Mouse (Mus musculus): Measurements from ENCODE around the gene Zfp683. TPM values are rescaled to one million over a fixed set of nuclear protein-coding genes. Genes with fewer than 3 reads are reported as not detected.

Zfp683 gene
- total RNA-seq (2021): not detected

DNA sequence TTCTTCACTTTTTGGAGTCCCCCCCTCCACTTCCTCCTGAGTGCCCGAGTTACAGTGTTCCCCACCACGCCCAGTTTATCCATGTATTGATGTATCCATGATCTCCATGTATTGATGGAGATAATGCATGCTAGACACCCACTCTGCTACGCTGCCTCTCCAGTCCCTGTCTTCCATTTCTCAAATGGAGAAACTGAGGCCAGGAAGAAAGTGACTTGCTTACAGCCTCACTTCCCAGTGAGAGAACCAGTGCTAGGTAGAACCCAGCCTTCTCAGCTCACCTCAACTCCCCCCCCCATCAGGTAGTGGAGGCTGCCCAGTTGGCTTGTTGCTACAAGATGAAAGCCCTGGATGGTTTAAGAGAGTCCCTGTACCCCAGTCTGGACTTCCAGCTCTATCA lies at the start of gene Zfp683:
Gene Zfp683, plus strand, starts transcription at position 301 of the 400 bp plus-strand sequence.
- intact Hi-C loops (cut with DNase I): no loop called here
- DNase-seq (ENCODE audit: low spot score in 2 of 2): no peak

DNA sequence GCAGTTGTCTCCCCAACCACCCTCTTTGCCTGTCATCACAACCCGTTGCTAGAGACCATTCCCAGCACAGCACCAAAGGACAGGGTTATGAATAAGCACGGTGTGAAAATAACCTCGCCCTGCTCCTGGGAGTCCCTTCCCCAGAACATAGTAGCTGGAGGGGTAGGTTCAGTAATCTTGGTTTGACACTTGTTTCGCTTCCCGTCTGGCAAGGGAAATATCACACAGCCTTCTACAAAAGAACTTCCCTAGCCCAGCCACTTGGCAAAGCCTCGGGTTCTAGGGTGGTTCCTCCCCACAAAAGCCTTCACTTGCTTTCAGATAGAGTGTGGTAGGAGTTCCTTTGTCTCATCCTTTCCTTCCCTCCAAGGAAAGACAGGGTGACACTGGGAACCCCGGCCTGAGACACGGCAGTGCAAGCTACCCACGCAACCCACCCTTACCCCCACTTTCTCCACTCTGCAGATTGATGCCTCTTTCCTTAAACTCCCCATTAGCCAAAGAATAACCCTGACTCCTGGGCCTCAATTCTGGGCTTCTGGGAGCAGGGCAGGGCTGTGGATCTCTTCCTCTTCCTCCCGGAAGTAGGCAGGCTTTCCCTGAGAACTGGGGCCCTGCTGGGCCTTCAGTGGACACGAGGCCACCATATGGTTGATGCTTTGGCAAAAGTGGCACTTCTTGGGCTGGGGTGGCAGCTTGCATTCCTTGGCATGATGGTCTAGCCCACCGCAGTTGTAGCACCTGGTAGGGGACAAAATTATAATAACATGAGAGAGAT lies 47.9 kb upstream of the Zfp683 start:
- DNase-seq (ENCODE audit: low spot score in 2 of 2): peak in 1 of 2 experiments; percentile 3

DNA sequence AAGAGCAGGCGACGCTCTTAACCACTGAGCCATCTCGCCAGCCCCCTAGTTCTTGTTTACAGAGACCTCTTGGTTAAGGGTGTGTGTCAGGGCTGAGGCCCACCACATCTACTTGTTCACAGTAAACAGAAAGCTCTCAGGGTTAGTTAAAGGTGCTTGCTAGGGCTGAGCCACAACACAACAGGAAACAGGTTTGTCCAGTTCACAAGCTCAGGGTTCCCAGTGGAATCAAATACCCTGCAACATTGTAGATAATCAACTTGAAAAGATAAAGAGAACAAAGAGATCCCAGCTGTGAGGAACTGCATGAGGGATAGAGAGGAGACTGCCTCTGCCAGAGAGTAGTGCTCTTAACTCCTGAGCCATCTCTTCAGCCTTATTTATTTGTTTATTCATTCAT lies 46.8 kb upstream of the Zfp683 start:
- DNase-seq (ENCODE audit: low spot score in 2 of 2): no peak

More for the DNA sequence above, 47.9 kb upstream of the Zfp683 start:
- intact Hi-C loops (cut with DNase I): no loop called here

DNA sequence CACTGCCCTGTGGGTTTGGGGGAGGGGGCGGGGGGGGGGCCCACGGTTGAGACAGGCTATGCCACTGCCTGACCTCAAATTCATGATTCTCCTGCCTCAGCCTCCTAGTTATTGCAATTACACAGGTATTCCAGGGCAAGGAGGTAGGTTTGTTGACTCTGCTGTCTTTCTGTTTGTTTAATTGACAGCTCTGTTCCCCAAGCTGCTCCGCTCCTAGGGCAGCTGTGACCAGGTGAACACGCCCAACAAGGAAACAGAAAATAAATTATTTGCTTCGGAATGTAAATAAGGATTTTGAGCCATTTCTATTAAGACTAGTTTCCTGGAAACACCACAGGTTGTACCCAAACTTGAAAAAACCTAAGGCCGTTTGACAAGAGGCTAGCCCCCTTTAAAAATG lies 43.9 kb upstream of the Zfp683 start:
- no peak for DNase-seq (ENCODE audit: low spot score in 2 of 2)
- intact Hi-C loops (cut with DNase I): no loop called here

More for the DNA sequence above, 46.8 kb upstream of the Zfp683 start:
- intact Hi-C loops (cut with DNase I): no loop called here

DNA sequence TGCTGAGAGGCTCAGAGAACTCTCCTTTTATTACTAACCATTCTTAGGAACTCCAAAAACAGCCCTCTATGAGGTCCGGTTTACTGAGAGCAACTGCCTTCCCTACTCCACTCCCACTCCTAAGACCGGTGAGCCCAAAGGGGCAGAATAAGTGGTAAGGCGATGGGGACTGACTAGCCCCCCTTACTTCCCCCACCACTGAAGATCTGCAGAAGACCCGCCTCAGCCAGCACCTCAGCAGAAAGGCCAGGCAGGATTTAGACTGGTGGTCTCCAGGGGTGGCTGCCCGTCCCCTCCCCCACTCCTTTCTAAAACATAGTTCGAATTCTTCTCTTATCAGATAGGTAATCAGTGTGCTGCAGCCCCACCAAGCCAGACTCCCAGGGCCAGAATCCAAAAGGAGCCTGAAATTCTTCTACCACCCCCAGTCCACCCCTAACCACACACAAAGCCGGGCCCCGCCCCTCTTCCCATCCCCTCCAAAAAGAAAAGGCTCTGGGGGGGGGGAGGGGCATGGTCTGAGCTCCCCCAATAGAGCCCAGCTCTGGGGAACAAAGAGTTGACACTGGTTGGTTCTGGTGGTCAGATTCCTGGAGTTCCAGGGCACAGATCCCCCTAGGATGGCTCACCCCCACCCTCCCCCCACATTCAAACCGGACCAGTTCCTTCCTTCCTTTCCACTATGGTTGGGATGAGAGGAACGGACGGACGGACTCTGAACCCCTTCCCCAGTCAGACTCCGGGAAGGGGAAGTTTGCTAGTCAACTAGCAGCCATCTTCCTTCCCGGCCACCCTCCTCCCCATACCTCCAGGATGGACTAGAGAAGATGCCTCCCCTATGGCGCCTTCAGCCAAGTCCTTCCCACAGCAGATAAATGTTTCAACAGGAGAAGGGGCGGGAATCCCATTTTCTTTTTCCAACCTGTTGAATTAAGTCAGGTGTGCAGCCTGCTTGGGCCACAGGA lies 41.9 kb upstream of the Zfp683 start:
- intact Hi-C loops (cut with DNase I): no loop called here
- DNase-seq (ENCODE audit: low spot score in 2 of 2): no peak

DNA sequence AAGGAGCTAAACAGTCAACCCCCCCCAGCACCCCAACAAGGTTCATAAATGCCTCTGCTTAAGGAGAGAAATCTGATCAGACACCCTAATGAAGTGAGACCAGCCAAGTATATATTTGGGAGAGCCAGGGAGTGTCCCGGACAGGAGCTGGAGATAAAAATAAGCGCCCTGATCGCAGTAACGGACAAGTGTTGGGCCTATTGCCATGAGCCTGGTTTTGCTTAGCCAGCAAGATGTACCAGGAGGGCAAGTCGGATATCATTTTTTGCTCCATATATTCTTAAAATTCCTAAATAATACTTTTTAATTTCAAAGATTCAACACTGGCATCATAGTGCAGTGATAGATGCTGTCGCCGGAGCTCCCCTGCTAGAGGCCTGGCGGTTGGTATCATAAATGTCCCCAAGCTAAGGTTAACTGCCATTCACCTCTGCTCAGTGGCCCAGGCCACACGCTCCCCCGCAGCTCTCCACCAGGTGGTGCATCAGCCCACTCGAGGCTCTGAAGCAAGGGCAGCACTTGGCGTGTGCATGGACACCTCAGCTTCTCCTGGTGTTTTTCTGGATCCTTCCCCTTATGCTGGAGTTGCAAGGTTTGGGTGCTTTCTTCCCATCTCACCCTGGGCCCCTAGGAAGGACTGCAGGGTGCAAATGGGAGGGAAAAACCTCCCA lies 40.6 kb upstream of the Zfp683 start:
- intact Hi-C loops (cut with DNase I): no loop called here
- DNase-seq (ENCODE audit: low spot score in 2 of 2): no peak

DNA sequence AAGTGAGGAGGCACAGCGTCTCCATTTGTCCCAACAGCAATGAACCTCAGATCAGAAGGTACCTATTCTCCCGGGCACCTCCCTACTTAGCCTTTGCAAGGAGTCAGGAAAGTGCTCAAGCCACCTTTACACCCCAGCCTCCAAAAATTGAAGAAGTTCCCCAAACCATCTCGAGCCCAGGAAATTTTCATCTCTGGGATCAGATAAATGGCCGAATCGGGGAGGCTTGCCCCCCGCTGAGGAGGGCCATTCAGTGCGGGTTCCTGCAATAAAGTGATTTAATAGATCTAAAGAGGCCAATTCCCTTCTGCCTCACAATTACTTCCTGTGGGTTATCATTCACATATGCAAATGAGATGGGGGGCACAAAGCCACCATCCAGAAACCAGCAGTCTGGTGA lies 37.4 kb upstream of the Zfp683 start:
- intact Hi-C loops (cut with DNase I): no loop called here

DNA sequence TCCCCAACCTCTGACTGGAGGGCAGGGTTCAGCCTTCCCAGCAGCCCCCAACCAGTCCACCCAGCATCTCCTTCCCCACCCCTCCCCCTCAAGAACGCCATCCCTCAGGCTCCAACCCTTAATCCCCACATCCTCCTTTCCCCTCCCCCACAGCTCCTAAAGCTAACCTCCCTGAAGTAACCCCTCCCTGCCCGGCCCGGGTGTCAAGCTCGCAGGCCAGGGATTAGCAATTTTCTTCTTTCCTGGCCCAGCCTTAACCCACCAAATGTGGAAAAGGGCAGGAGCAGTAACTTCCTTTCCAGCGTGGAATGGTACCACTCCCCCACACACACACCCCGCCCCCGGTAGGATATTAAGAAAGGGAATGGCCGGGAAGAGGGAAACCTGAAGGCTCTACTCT lies 36.9 kb upstream of the Zfp683 start:
- intact Hi-C loops (cut with DNase I): no loop called here
- DNase-seq (ENCODE audit: low spot score in 2 of 2): no peak

More for the DNA sequence above, 37.4 kb upstream of the Zfp683 start:
- no peak for DNase-seq (ENCODE audit: low spot score in 2 of 2)

DNA sequence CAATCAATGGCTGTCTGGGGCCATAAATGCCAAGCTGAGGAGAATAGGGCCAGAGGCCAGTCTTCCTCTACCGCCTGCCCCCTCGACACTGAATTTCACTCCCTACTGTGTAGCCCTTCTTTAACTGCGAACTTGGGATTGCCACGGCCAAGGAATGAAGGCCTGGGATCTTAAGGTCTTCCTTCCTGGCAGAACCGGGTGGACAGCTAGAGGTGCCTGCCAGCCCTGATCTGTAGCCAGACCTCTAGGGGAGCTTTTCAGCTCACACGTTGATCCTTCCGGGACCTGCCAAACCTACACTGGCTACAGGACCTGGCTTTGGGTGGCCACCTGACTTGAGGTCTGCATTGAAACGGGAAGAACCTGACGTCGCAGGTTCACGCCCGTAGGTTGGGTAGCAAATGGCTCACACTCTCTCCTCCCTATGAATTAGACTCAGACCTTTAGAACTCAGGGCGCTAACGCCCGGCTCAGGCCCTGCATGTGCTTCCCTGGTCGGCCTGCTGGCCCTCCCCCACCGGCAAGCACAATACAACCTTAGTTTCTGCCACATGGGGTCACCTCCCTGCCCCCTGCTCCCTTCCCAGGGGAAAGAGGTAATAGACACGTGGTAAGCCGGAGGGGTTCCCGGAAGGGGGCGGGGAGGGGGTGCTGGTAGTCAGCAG lies 36.3 kb upstream of the Zfp683 start:
- DNase-seq (ENCODE audit: low spot score in 2 of 2): no peak
- intact Hi-C loops (cut with DNase I): no loop called here

DNA sequence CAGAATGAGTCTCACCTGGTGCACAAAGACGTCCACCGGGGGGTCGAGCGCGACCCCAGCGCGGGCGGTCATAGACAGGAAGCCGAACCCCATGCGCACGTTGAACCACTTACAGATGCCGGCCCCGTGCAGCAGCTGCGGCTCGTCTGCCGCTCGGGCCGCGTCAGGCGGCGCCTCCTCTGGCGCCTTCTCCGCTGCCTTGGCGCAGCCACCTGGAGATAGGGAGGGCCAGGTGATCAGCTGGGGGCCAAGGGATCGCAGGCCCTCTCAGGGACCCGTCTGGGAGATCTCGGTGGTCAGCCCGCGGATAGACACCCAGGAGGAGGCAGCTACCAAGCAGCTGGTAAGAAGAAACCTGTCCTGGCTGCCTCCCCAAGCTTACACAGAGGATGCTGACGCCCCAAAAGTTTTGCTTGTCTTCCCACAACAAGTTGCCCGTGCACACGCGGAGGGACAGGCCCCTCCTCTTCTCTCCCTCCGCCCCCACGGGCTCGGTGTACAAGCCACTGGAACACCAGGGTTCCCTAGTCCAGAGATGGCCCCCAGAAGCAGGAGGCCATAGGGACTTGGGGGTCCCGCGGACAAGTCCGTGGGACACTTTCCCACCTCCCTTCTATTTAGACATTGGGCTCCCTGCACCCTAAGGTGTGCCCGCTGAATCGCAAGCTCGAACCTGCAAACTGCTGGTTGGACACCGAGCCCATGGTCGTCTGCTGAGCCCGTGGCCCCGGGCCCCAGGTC lies 35.4 kb upstream of the Zfp683 start:
- no peak for DNase-seq (ENCODE audit: low spot score in 2 of 2)
- intact Hi-C loops (cut with DNase I): no loop called here

DNA sequence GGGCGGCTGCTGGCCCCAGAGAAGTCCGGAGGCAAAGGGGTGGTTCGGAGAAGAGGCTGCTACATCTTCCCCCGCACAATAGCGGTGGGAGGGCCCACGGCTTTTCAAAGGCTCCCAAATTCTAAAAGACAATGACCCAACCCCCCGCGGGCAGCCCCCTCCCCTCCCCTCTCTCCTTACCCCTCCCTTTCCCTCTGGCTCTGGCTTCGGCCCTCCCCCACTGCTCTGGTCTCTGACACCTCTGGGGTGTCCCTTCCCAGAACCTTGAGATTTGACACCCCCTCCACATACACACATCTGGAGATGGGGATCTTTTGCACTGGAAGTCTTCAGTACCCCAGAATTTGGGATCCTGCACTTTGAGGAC lies 34.9 kb upstream of the Zfp683 start, which contains the start of gene Lin28a:
Gene Lin28a, minus strand, starts transcription at position 63 of the 367 bp plus-strand sequence.
- intact Hi-C loops (cut with DNase I): no loop called here
- DNase-seq (ENCODE audit: low spot score in 2 of 2): no peak

DNA sequence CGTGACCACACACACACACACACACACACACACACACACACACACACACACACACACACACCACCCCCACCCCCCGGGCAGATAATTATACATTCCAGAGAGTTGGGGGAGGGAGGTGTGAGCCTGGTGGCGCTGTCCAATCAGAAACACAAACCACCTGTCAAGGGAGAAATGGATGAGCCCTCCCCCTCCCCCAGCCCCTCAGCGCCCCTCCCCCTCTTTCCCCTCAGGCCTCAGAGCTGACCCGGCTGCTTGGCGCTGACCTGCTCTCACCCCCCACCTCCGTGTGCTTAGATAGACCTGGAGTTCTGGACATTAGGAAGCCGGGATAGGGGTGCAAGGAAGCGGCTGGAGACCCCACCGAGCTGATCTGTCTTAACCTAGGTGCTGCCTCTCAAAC lies 34.4 kb upstream of the Zfp683 start:
- DNase-seq (ENCODE audit: low spot score in 2 of 2): no peak
- intact Hi-C loops (cut with DNase I): no loop called here

DNA sequence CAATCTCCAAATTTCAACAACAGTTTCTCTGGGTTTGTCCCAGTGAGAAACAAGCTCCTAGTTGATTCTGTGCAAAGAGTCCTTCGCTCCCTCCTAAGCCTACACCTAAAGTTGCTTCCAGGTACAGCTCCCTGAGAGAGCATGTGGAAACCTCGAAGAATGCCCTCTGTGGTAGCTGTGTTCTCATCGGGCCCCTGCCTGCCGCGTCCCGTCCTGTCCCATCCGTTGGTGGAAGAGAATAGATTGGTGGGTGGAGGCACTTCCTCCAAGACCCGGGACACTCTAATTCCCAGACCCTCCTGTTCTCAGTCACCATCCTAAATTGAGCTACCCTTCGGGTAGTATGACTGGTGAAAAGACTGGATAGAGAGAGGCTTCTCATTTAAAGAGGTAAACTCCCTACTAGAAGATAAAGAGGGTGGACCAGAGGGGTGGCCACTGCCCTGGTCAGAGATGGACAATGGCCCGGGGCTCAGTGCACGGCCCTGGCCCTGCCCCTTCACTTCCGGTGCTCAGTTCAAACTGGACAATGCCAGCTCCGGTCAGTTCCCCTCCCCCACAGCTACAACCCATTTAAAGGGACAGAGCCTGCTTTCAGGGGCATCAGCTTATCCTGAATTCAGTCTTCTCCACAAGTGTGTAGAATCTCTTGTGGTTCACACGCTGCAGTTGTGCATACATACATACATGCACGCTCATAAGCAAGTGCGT lies 33.8 kb upstream of the Zfp683 start:
- DNase-seq (ENCODE audit: low spot score in 2 of 2): no peak
- intact Hi-C loops (cut with DNase I): no loop called here

DNA sequence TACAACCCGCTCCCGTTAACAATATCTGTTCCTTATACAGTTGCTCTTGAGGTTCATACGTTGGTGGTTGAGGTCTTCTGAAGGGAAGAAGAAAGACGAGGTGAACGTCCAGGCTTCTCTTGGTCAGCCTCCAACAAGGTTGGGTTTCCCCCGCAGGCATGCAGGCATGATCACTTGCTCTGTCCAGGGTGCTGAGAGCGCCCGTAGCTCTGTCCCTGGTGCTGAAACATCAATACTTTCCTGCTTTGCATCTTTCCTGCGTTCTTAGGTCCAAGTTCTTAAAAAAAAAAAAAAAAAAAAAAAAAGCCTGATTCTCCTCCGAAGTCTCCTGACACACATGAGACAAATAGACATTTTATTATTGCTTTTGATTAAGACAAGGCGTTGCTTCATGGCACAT lies 33.0 kb upstream of the Zfp683 start:
- peak in 1 of 2 experiments; percentile 11 for DNase-seq (ENCODE audit: low spot score in 2 of 2)
- intact Hi-C loops (cut with DNase I): no loop called here

DNA sequence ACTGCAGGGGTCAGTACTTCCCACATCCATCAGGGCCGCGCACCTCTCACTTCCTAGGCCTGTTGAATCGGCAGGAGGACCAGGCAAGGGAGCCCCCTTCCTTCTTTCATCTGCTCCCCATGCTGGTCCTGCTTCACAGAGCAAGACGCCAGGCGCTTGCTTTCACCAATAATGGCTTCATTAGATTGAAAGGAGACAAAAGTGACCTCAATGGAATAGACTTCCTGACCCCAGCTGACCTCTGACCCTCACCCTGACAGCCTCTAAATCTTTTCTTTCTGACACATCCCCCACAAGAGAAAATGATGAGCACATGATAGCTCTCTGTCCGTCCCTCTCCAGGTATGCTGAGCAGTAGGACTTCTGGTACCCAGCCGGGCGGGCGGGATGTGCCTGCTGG lies 27.8 kb upstream of the Zfp683 start:
- intact Hi-C loops (cut with DNase I): no loop called here
- DNase-seq (ENCODE audit: low spot score in 2 of 2): no peak

DNA sequence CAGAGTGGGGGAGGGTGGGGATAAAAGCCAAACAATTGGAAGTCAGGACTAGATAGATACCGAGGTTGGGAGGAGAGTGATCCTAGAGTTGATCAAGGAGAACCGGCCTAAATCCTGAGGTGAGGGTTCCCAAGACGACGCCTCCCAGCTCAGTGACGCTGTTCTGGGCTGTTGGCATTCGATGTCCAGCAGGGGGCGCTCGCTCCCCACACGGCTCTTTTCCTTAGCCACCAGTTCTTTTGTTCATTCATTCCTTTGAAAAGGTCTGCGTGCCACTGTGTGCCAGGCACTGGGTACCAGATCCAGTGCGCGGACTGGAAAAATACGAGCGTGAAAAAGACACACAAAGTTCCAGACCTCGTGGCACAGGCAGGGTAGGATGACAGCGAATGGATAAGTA lies 17.7 kb upstream of the Zfp683 start:
- intact Hi-C loops (cut with DNase I): loop anchor here (2.0 kb wide), 2 partner anchors 51 to 257 kb away; no protein-coding TSS in a partner anchor
- DNase-seq (ENCODE audit: low spot score in 2 of 2): peak; percentile 79 to 84

DNA sequence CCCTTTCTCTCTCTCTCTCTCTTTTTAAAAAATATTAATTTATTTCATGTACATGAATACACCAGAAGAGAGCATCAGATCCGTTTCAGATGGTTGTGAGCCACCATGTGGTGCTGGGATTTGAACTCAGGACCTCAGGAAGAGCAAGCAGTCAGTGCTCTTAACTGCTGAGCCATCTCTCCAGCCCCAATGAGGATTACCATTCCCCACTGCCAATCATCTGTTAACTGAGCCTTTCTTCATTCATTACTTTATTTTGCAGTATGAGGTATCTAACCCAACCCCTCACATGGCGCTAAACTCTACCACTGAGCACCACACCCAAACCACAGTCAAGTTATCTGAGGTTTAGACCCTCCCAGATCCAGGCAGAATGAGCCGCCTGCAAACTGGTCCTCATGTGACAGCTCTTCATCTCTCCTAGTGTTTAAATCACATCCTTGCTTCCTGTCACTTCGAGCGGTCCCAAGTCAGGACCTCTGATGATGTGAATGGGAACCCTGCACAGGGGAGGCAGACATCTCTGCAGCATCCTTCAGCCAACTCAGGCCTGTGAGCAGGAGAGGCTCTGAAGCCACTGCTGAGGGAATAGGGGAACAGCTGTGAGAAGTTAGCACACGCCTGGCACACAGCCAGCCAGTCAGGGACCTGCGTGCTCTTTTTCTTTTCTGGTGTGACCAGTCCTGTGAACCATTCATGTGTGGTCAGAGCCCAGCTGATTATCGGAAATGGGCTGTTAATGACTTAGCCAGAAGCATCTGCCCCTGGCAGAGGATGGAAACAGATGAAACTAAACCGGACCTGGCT lies 12.1 kb upstream of the Zfp683 start:
- intact Hi-C loops (cut with DNase I): no loop called here
- DNase-seq (ENCODE audit: low spot score in 2 of 2): no peak

All from left cerebral cortex, postnatal 25 days (tissue).